Mouse (Mus musculus): ENCODE measurements around the gene Crls1.

The Crls1 gene

GRCm38 (mm10) chr2:132884303-132884967 lies 38.0 kb downstream of the Crls1 start:
- no peak for DNase-seq (ENCODE audit: low read depth, low spot score)

GRCm38 (mm10) chr2:132885312-132885711 lies 38.8 kb downstream of the Crls1 start:
- no peak for DNase-seq (ENCODE audit: low read depth, low spot score)

- no peak for DNase-seq (ENCODE audit: low read depth, low spot score)
These were observed 47.4 kb downstream of the Crls1 start for GRCm38 (mm10) chr2:132893826-132894225.

- no peak for DNase-seq (ENCODE audit: low read depth, low spot score)
These were observed 51.7 kb downstream of the Crls1 start for GRCm38 (mm10) chr2:132898211-132898610.

DNA sequence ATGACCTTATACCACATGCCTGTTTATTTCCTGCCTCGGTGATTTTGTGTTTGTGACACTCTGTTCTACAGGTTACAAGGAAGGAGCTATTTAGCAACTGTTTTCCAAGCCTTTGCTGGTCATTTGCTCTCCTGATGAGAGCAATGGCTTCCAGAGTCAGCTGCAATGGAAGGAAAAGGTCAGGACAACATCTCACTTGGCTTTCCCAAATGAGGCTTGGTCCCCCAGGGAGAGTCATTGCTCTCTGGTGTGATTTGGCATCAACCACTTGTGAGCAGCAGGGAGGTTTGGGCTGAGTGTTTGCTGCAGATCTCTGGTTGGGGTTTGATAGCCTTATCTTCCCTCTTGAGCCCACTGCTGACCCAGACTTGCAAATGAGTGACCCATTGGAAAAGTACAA lies 54.1 kb downstream of the Crls1 start:
- no peak for DNase-seq (ENCODE audit: low read depth, low spot score)

DNA sequence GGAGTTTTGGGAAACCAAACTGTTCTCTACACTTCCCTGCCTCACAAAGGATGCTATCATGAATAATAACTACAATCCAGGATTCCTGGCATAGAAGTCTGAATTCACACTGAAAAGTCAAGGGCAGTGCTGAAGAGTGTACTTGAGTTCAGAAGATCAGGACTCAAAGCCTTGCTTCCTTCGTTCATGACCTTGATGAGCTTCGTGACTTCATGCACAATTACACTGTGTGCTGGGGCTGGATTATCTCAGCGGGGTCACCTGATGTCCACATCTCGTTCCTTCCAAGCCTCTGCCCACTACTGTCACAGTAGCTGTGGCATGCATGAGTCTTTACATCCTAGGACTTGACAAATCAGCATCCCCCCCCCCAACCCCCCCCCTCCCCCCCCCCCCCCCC lies 55.2 kb downstream of the Crls1 start:
- no peak for DNase-seq (ENCODE audit: low read depth, low spot score)

- DNase-seq (ENCODE audit: low read depth, low spot score) = no peak
These were observed 55.6 kb downstream of the Crls1 start for GRCm38 (mm10) chr2:132902056-132902455.

DNA sequence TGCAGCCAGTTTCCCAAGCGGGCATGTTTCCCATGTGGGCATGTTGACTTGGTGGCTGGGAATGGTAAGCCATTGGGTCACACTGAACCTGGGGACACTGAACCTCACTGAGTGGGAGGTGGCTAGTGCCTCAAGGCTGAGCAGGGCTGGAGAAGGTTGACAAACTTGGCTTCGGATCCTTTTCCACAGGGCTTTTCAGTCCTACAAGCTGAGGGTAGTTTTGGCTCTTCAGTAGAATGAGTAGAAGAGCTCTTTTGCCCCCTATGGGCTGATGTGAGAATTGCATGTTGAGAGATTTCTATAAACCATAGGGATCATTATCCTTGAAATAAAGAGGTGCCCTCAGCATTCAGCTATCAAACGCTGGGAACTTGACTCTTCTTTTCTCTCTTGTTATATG lies 57.0 kb downstream of the Crls1 start:
- peak; percentile 69 for DNase-seq (ENCODE audit: low read depth, low spot score)

DNA sequence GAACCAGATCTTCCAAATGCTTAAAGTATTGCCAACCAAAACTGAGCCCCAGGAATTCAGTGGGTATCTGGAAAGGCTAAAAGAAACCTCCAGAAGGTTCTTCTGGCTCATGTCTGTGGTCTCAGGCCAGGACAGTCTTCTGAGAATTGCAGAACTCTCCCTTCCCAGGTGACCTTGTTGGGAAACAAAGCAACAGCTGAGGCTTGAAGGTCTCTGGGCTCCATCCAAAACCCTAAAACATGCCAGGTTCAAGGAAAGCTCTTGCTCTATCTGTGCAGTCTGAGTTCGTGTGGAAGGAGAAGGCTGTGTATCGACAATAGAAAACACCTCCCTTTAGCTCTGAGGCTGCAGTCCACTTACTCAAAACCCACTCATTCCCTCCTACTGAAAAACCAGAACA lies 58.5 kb downstream of the Crls1 start:
- DNase-seq (ENCODE audit: low read depth, low spot score) = no peak

- DNase-seq (ENCODE audit: low read depth, low spot score) = peak; percentile 62
These were observed 60.3 kb downstream of the Crls1 start for GRCm38 (mm10) chr2:132906763-132907162.

- DNase-seq (ENCODE audit: low read depth, low spot score) = no peak
These were observed 68.3 kb downstream of the Crls1 start for GRCm38 (mm10) chr2:132914785-132915184.

Data from ES-CJ7 (cell line).